Mouse (Mus musculus): ENCODE measurements around the gene Havcr1. TPM values are rescaled to one million over a fixed set of nuclear protein-coding genes. Genes with fewer than 3 reads are reported as not detected.
"Not testable (repeated sequence)": the region's sequence is repeated elsewhere in the genome, so short reads cannot be mapped to it uniquely, and the experiment has no call there.

Gene Havcr1
- total RNA-seq, 1 experiment = 0.22 TPM

- TF ChIP-seq ZNF384 (IDR thresholded peaks at IDR 0.05; ENCODE audit: low read depth, low read length) (no peak), MAFK (IDR thresholded peaks at IDR 0.05; ENCODE audit: insufficient read depth, low read depth, low read length) (no peak), CHD2 (IDR thresholded peaks at IDR 0.05; ENCODE audit: low read depth, low read length) (no peak), HCFC1 (IDR thresholded peaks at IDR 0.05; ENCODE audit: borderline replicate concordance, insufficient read depth, low read length) (no peak), ZC3H11A (IDR thresholded peaks at IDR 0.05; ENCODE audit: borderline replicate concordance, low read depth, low read length) (no peak)
- H3K9ac ChIP-seq (ENCODE audit: insufficient read depth, low read depth, low read length, poor library complexity, severe bottlenecking) = no peak overlapping the region
- DNase-seq (ENCODE audit: low read depth, low spot score) = no peak
- no peak overlapping the region for H3K27ac ChIP-seq (ENCODE audit: insufficient read depth, low read depth, low read length, poor library complexity, severe bottlenecking)
- H3K9me3 ChIP-seq (ENCODE audit: control insufficient read depth, insufficient read depth, low read depth, low read length) = no peaks in the 10 kb centered on the region
- 0 out of 4 replicates have a peak, but pooled peaks cover 0 to 2% of the 10 kb centered on the region in 2 experiments for H3K4me1 ChIP-seq (ENCODE audit: control insufficient read depth in 2 of 2, insufficient read depth in 2 of 2, low read length in 2 of 2, poor library complexity in 1 of 2)
- H3K36me3 ChIP-seq (ENCODE audit: control insufficient read depth, insufficient read depth, low read length, poor library complexity, severe bottlenecking) = no peaks in the 10 kb centered on the region
- no peak overlapping the region for H3K4me3 ChIP-seq (ENCODE audit: insufficient read depth in 1 of 2, low read depth in 1 of 2, low read length in 2 of 2, poor library complexity in 1 of 2, severe bottlenecking in 1 of 2)
- in situ Hi-C loops (cut with MboI; ENCODE audit: low sequenced_read_pairs in 2 of 2, unreplicated experiment in 2 of 2) = loop anchor here in 1 of 2 experiments (10.0 kb wide), 1 partner anchor 53 kb away; no protein-coding TSS in a partner anchor
These were observed 13.1 kb downstream of the Havcr1 start for GRCm38 (mm10) chr11:46747996-46748395.

GRCm38 (mm10) chr11:46753662-46754061, 18.8 kb downstream of the Havcr1 start:
- DNase-seq (ENCODE audit: low read depth, low spot score) = no peak
- Histone ChIP-seq H3K9ac (ENCODE audit: insufficient read depth, low read depth, low read length, poor library complexity, severe bottlenecking) (no peak overlapping the region), H3K9me3 (ENCODE audit: control insufficient read depth, insufficient read depth, low read depth, low read length) (no peaks in the 10 kb centered on the region), H3K27ac (ENCODE audit: insufficient read depth, low read depth, low read length, poor library complexity, severe bottlenecking) (no peak overlapping the region), H3K36me3 (ENCODE audit: control insufficient read depth, insufficient read depth, low read length, poor library complexity, severe bottlenecking) (no peaks in the 10 kb centered on the region), H3K4me3 (ENCODE audit: insufficient read depth in 1 of 2, low read depth in 1 of 2, low read length in 2 of 2, poor library complexity in 1 of 2, severe bottlenecking in 1 of 2) (no peak overlapping the region), H3K4me1 (ENCODE audit: control insufficient read depth in 2 of 2, insufficient read depth in 2 of 2, low read length in 2 of 2, poor library complexity in 1 of 2) (no peaks in the 10 kb centered on the region)
- in situ Hi-C loops (cut with MboI; ENCODE audit: low sequenced_read_pairs in 2 of 2, unreplicated experiment in 2 of 2) = no loop called here
- TF ChIP-seq MAFK (IDR thresholded peaks at IDR 0.05; ENCODE audit: insufficient read depth, low read depth, low read length) (no peak), ZC3H11A (IDR thresholded peaks at IDR 0.05; ENCODE audit: borderline replicate concordance, low read depth, low read length) (no peak), HCFC1 (IDR thresholded peaks at IDR 0.05; ENCODE audit: borderline replicate concordance, insufficient read depth, low read length) (no peak), ZNF384 (IDR thresholded peaks at IDR 0.05; ENCODE audit: low read depth, low read length) (no peak), CHD2 (IDR thresholded peaks at IDR 0.05; ENCODE audit: low read depth, low read length) (no peak)

- no peak overlapping the region for H3K4me3 ChIP-seq (ENCODE audit: insufficient read depth in 1 of 2, low read depth in 1 of 2, low read length in 2 of 2, poor library complexity in 1 of 2, severe bottlenecking in 1 of 2)
- no peak overlapping the region for H3K9ac ChIP-seq (ENCODE audit: insufficient read depth, low read depth, low read length, poor library complexity, severe bottlenecking)
- no peaks in the 10 kb centered on the region for H3K36me3 ChIP-seq (ENCODE audit: control insufficient read depth, insufficient read depth, low read length, poor library complexity, severe bottlenecking)
- in situ Hi-C loops (cut with MboI; ENCODE audit: low sequenced_read_pairs in 2 of 2, unreplicated experiment in 2 of 2) = no loop called here
- TF ChIP-seq ZNF384 (IDR thresholded peaks at IDR 0.05; ENCODE audit: low read depth, low read length) = no peak
- no peak for TF ChIP-seq ZC3H11A (IDR thresholded peaks at IDR 0.05; ENCODE audit: borderline replicate concordance, low read depth, low read length)
- DNase-seq (ENCODE audit: low read depth, low spot score) = no peak
- H3K4me1 ChIP-seq (ENCODE audit: control insufficient read depth in 2 of 2, insufficient read depth in 2 of 2, low read length in 2 of 2, poor library complexity in 1 of 2) = no peaks in the 10 kb centered on the region
- no peak overlapping the region for H3K27ac ChIP-seq (ENCODE audit: insufficient read depth, low read depth, low read length, poor library complexity, severe bottlenecking)
- no peaks in the 10 kb centered on the region for H3K9me3 ChIP-seq (ENCODE audit: control insufficient read depth, insufficient read depth, low read depth, low read length)
These were observed 19.8 kb downstream of the Havcr1 start for GRCm38 (mm10) chr11:46754669-46755068.

GRCm38 (mm10) chr11:46755714-46756113, 20.8 kb downstream of the Havcr1 start:
- H3K9ac ChIP-seq (ENCODE audit: insufficient read depth, low read depth, low read length, poor library complexity, severe bottlenecking); H3K27ac ChIP-seq (ENCODE audit: insufficient read depth, low read depth, low read length, poor library complexity, severe bottlenecking); H3K4me3 ChIP-seq (ENCODE audit: insufficient read depth in 1 of 2, low read depth in 1 of 2, low read length in 2 of 2, poor library complexity in 1 of 2, severe bottlenecking in 1 of 2); in situ Hi-C loops (cut with MboI; ENCODE audit: low sequenced_read_pairs in 2 of 2, unreplicated experiment in 2 of 2); DNase-seq (ENCODE audit: low read depth, low spot score); H3K9me3 ChIP-seq (ENCODE audit: control insufficient read depth, insufficient read depth, low read depth, low read length); H3K4me1 ChIP-seq (ENCODE audit: control insufficient read depth in 2 of 2, insufficient read depth in 2 of 2, low read length in 2 of 2, poor library complexity in 1 of 2); H3K36me3 ChIP-seq (ENCODE audit: control insufficient read depth, insufficient read depth, low read length, poor library complexity, severe bottlenecking): not testable (repeated sequence)

GRCm38 (mm10) chr11:46776879-46777278, 42.0 kb downstream of the Havcr1 start:
- H3K27ac ChIP-seq (ENCODE audit: insufficient read depth, low read depth, low read length, poor library complexity, severe bottlenecking) = no peak overlapping the region
- DNase-seq (ENCODE audit: low read depth, low spot score) = no peak
- H3K9ac ChIP-seq (ENCODE audit: insufficient read depth, low read depth, low read length, poor library complexity, severe bottlenecking) = no peak overlapping the region
- no peak overlapping the region for H3K4me3 ChIP-seq (ENCODE audit: insufficient read depth in 1 of 2, low read depth in 1 of 2, low read length in 2 of 2, poor library complexity in 1 of 2, severe bottlenecking in 1 of 2)
- TF ChIP-seq ZNF384 (IDR thresholded peaks at IDR 0.05; ENCODE audit: low read depth, low read length) (no peak), ZC3H11A (IDR thresholded peaks at IDR 0.05; ENCODE audit: borderline replicate concordance, low read depth, low read length) (no peak), CHD2 (IDR thresholded peaks at IDR 0.05; ENCODE audit: low read depth, low read length) (no peak), HCFC1 (IDR thresholded peaks at IDR 0.05; ENCODE audit: borderline replicate concordance, insufficient read depth, low read length) (no peak), MAFK (IDR thresholded peaks at IDR 0.05; ENCODE audit: insufficient read depth, low read depth, low read length) (peak; percentile 94)
- no peaks in the 10 kb centered on the region for H3K4me1 ChIP-seq (ENCODE audit: control insufficient read depth in 2 of 2, insufficient read depth in 2 of 2, low read length in 2 of 2, poor library complexity in 1 of 2)
- in situ Hi-C loops (cut with MboI; ENCODE audit: low sequenced_read_pairs in 2 of 2, unreplicated experiment in 2 of 2) = no loop called here
- H3K36me3 ChIP-seq (ENCODE audit: control insufficient read depth, insufficient read depth, low read length, poor library complexity, severe bottlenecking) = no peaks in the 10 kb centered on the region
- H3K9me3 ChIP-seq (ENCODE audit: control insufficient read depth, insufficient read depth, low read depth, low read length) = no peaks in the 10 kb centered on the region
